Mouse (Mus musculus): ENCODE measurements around the gene Slc7a14. TPM values are rescaled to one million over a fixed set of nuclear protein-coding genes. Genes with fewer than 3 reads are reported as not detected.
"Not testable (repeated sequence)": the region's sequence is repeated elsewhere in the genome, so short reads cannot be mapped to it uniquely, and the experiment has no call there.

Slc7a14 gene
- polyA plus RNA-seq, 1 experiment from 2014 or later, result 0.97 TPM

- Histone ChIP-seq H3K9me3 (replicated peaks; ENCODE audit: control insufficient read depth, low read length) (no peaks in the 10 kb centered on the region), H3K27ac (ENCODE audit: low read length) (no peak overlapping the region), H3K4me2 (ENCODE audit: low read depth, low read length) (no peak overlapping the region), H3K4me1 (ENCODE audit: control insufficient read depth, insufficient read depth, low read length) (no peaks in the 10 kb centered on the region), H3K9ac (ENCODE audit: low read length) (no peak overlapping the region), H3K4me3 (replicated peaks; ENCODE audit: low read length) (no peak overlapping the region), H3K36me3 (ENCODE audit: control insufficient read depth, insufficient read depth, low read length) (no peaks in the 10 kb centered on the region), H3K27me3 (ENCODE audit: control insufficient read depth, insufficient read depth, low read length) (peaks cover 21% of the 10 kb centered on the region)
- 80% methylated on average over 6 of the region's 6 CpGs for WGBS
- no peak for ATAC-seq (ENCODE audit: insufficient read depth, low FRiP score)
These were observed 2.2 kb downstream of the Slc7a14 start for GRCm38 (mm10) chr3:31307936-31308335.

GRCm38 (mm10) chr3:31291673-31292602, 18.2 kb downstream of the Slc7a14 start:
- Histone ChIP-seq H3K9ac (ENCODE audit: low read length) (no peak overlapping the region), H3K9me3 (replicated peaks; ENCODE audit: control insufficient read depth, low read length) (no peaks in the 10 kb centered on the region), H3K4me2 (ENCODE audit: low read depth, low read length) (no peak overlapping the region), H3K27me3 (ENCODE audit: control insufficient read depth, insufficient read depth, low read length) (no peaks in the 10 kb centered on the region), H3K4me3 (replicated peaks; ENCODE audit: low read length) (no peak overlapping the region), H3K27ac (ENCODE audit: low read length) (no peak overlapping the region), H3K36me3 (ENCODE audit: control insufficient read depth, insufficient read depth, low read length) (no peaks in the 10 kb centered on the region), H3K4me1 (ENCODE audit: control insufficient read depth, insufficient read depth, low read length) (no peaks in the 10 kb centered on the region)
- 39% methylated on average over 11 of the region's 11 CpGs for WGBS
- no peak for ATAC-seq (ENCODE audit: insufficient read depth, low FRiP score)

GRCm38 (mm10) chr3:31287421-31287948, 22.7 kb downstream of the Slc7a14 start:
- no peaks in the 10 kb centered on the region for H3K4me1 ChIP-seq (ENCODE audit: control insufficient read depth, insufficient read depth, low read length)
- H3K4me2 ChIP-seq (ENCODE audit: low read depth, low read length), result no peak overlapping the region
- no peak overlapping the region for H3K4me3 ChIP-seq (replicated peaks; ENCODE audit: low read length)
- H3K27me3 ChIP-seq (ENCODE audit: control insufficient read depth, insufficient read depth, low read length), result no peaks in the 10 kb centered on the region
- H3K36me3 ChIP-seq (ENCODE audit: control insufficient read depth, insufficient read depth, low read length), result no peaks in the 10 kb centered on the region
- H3K27ac ChIP-seq (ENCODE audit: low read length), result no peak overlapping the region
- 65% methylated on average over 3 of the region's 3 CpGs for WGBS
- H3K9ac ChIP-seq (ENCODE audit: low read length), result no peak overlapping the region
- no peaks in the 10 kb centered on the region for H3K9me3 ChIP-seq (replicated peaks; ENCODE audit: control insufficient read depth, low read length)
- ATAC-seq (ENCODE audit: insufficient read depth, low FRiP score), result no peak

GRCm38 (mm10) chr3:31281116-31281515, 29.1 kb downstream of the Slc7a14 start:
- H3K27me3 ChIP-seq (ENCODE audit: control insufficient read depth, insufficient read depth, low read length), result no peaks in the 10 kb centered on the region
- no peaks in the 10 kb centered on the region for H3K4me1 ChIP-seq (ENCODE audit: control insufficient read depth, insufficient read depth, low read length)
- H3K9me3 ChIP-seq (replicated peaks; ENCODE audit: control insufficient read depth, low read length), result no peaks in the 10 kb centered on the region
- no peak for ATAC-seq (ENCODE audit: insufficient read depth, low FRiP score)
- H3K27ac ChIP-seq (ENCODE audit: low read length), result no peak overlapping the region
- H3K36me3 ChIP-seq (ENCODE audit: control insufficient read depth, insufficient read depth, low read length), result no peaks in the 10 kb centered on the region
- WGBS, result 59% methylated on average over 2 of the region's 2 CpGs
- no peak overlapping the region for H3K4me3 ChIP-seq (replicated peaks; ENCODE audit: low read length)
- H3K4me2 ChIP-seq (ENCODE audit: low read depth, low read length), result no peak overlapping the region
- no peak overlapping the region for H3K9ac ChIP-seq (ENCODE audit: low read length)

GRCm38 (mm10) chr3:31274875-31275274, 35.3 kb downstream of the Slc7a14 start:
- WGBS, result 62% methylated on average over 2 of the region's 2 CpGs
- Histone ChIP-seq H3K4me2 (ENCODE audit: low read depth, low read length) (no peak overlapping the region), H3K27ac (ENCODE audit: low read length) (no peak overlapping the region), H3K4me1 (ENCODE audit: control insufficient read depth, insufficient read depth, low read length) (no peaks in the 10 kb centered on the region), H3K9me3 (replicated peaks; ENCODE audit: control insufficient read depth, low read length) (no peaks in the 10 kb centered on the region), H3K9ac (ENCODE audit: low read length) (no peak overlapping the region), H3K36me3 (ENCODE audit: control insufficient read depth, insufficient read depth, low read length) (no peaks in the 10 kb centered on the region), H3K4me3 (replicated peaks; ENCODE audit: low read length) (no peak overlapping the region), H3K27me3 (ENCODE audit: control insufficient read depth, insufficient read depth, low read length) (no peaks in the 10 kb centered on the region)
- ATAC-seq (ENCODE audit: insufficient read depth, low FRiP score), result no peak

GRCm38 (mm10) chr3:31273247-31273646, 36.9 kb downstream of the Slc7a14 start:
- not testable (repeated sequence) for H3K9ac ChIP-seq (ENCODE audit: low read length); H3K9me3 ChIP-seq (replicated peaks; ENCODE audit: control insufficient read depth, low read length); H3K27ac ChIP-seq (ENCODE audit: low read length); H3K4me1 ChIP-seq (ENCODE audit: control insufficient read depth, insufficient read depth, low read length); H3K4me3 ChIP-seq (replicated peaks; ENCODE audit: low read length); H3K27me3 ChIP-seq (ENCODE audit: control insufficient read depth, insufficient read depth, low read length); H3K36me3 ChIP-seq (ENCODE audit: control insufficient read depth, insufficient read depth, low read length); H3K4me2 ChIP-seq (ENCODE audit: low read depth, low read length); ATAC-seq (ENCODE audit: insufficient read depth, low FRiP score)

- H3K27me3 ChIP-seq (ENCODE audit: control insufficient read depth, insufficient read depth, low read length), result no peaks in the 10 kb centered on the region
- WGBS, result 63% methylated on average over 2 of the region's 2 CpGs
- H3K36me3 ChIP-seq (ENCODE audit: control insufficient read depth, insufficient read depth, low read length), result no peaks in the 10 kb centered on the region
- H3K4me2 ChIP-seq (ENCODE audit: low read depth, low read length), result no peak overlapping the region
- no peak overlapping the region for H3K9ac ChIP-seq (ENCODE audit: low read length)
- H3K4me3 ChIP-seq (replicated peaks; ENCODE audit: low read length), result no peak overlapping the region
- no peaks in the 10 kb centered on the region for H3K4me1 ChIP-seq (ENCODE audit: control insufficient read depth, insufficient read depth, low read length)
- H3K27ac ChIP-seq (ENCODE audit: low read length), result no peak overlapping the region
- H3K9me3 ChIP-seq (replicated peaks; ENCODE audit: control insufficient read depth, low read length), result no peaks in the 10 kb centered on the region
- no peak for ATAC-seq (ENCODE audit: insufficient read depth, low FRiP score)
These were observed 37.5 kb downstream of the Slc7a14 start for GRCm38 (mm10) chr3:31272635-31273034.

- ATAC-seq (ENCODE audit: insufficient read depth, low FRiP score), result peak; percentile 50; the same call in 1 of the 2 replicates
- H3K27me3 ChIP-seq (ENCODE audit: control insufficient read depth, insufficient read depth, low read length), result no peaks in the 10 kb centered on the region
- WGBS, result 66% methylated on average over 4 of the region's 4 CpGs
These were observed 40.4 kb downstream of the Slc7a14 start for GRCm38 (mm10) chr3:31269551-31270317.

GRCm38 (mm10) chr3:31267921-31268320, 42.3 kb downstream of the Slc7a14 start:
- WGBS, result 59% methylated on average over 2 of the region's 2 CpGs
- H3K4me3 ChIP-seq (replicated peaks; ENCODE audit: low read length), result no peak overlapping the region

More at GRCm38 (mm10) chr3:31269551-31270317, 40.4 kb downstream of the Slc7a14 start:
- H3K4me2 ChIP-seq (ENCODE audit: low read depth, low read length), result no peak overlapping the region
- no peak overlapping the region for H3K27ac ChIP-seq (ENCODE audit: low read length)
- no peaks in the 10 kb centered on the region for H3K9me3 ChIP-seq (replicated peaks; ENCODE audit: control insufficient read depth, low read length)
- H3K9ac ChIP-seq (ENCODE audit: low read length), result no peak overlapping the region
- H3K4me3 ChIP-seq (replicated peaks; ENCODE audit: low read length), result no peak overlapping the region
- no peaks in the 10 kb centered on the region for H3K36me3 ChIP-seq (ENCODE audit: control insufficient read depth, insufficient read depth, low read length)
- no peaks in the 10 kb centered on the region for H3K4me1 ChIP-seq (ENCODE audit: control insufficient read depth, insufficient read depth, low read length)

More at GRCm38 (mm10) chr3:31267921-31268320, 42.3 kb downstream of the Slc7a14 start:
- Histone ChIP-seq H3K4me1 (ENCODE audit: control insufficient read depth, insufficient read depth, low read length) (no peaks in the 10 kb centered on the region), H3K36me3 (ENCODE audit: control insufficient read depth, insufficient read depth, low read length) (no peaks in the 10 kb centered on the region), H3K27ac (ENCODE audit: low read length) (no peak overlapping the region), H3K27me3 (ENCODE audit: control insufficient read depth, insufficient read depth, low read length) (no peaks in the 10 kb centered on the region), H3K9ac (ENCODE audit: low read length) (no peak overlapping the region), H3K9me3 (replicated peaks; ENCODE audit: control insufficient read depth, low read length) (no peaks in the 10 kb centered on the region), H3K4me2 (ENCODE audit: low read depth, low read length) (no peak overlapping the region)
- peak; percentile 50; the same call in 1 of the 2 replicates for ATAC-seq (ENCODE audit: insufficient read depth, low FRiP score)

Data from stomach, embryonic 16.5 days (tissue).